Mouse (Mus musculus): Measurements from ENCODE around the gene Pttg1.

DNA sequence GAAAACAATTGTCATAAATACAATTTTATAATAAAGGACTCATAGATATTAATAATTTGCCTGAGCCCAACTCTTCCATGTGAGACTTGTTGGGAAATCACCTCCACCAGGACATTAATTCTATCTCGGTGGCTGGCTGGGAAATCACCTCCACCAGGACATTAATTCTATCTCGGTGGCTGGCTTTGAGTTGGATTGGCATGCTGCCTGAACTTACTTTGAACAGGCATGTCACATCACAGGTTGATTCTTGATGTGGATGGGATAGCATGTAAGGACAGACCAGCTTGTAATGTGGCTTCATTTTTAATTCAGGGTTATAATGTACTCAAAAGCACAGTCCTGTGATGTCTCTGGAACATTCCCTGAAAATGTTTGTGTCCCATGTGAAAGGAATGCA lies 23.9 kb upstream of the Pttg1 start:
- TF ChIP-seq CTCF (IDR thresholded peaks at IDR 0.05; ENCODE audit: low read depth) (no peak), EP300 (optimal IDR thresholded peaks at IDR 0.05) (no peak)
